12 mouse cellular contexts compared by ENCODE assay signal in genomic region chr1:89517817-89518216, GRCm38 (mm10).
A peak's percentile ranks its signal among the peaks of the same experiment; 100 is the strongest.
DNase-seq lines count a peak whose midpoint lies in the region; ATAC-seq and TF ChIP-seq lines count a peak whose summit lies in the region.
"Had no signal": no experiment of that assay in that cellular context is flagged by ENCODE, and none has a peak within 500 bp of the region (broad histone marks: within the 10 kb centered on the region; RNA-seq: fewer than 3 reads in every experiment).

No protein-coding gene starts in this region.

- no peaks in the 10 kb centered on the region for H3K36me3 ChIP-seq in G1E (replicated peaks)
- no peaks in the 10 kb centered on the region for H3K36me3 ChIP-seq in forebrain, embryonic 12.5 days (replicated peaks)
- no peaks in the 10 kb centered on the region; the same call in 1 of the 2 replicates for H3K36me3 ChIP-seq in limb, embryonic 10.5 days

- H3K9ac ChIP-seq in forebrain, embryonic 12.5 days: 0 out of 2 replicates have a peak overlapping the region, but pooled peaks have one; percentile 33

- DNase-seq in G1E (ENCODE audit: low spot score): no peak
- DNase-seq in ZHBTc4 (ENCODE audit: low read depth, low spot score): peak; percentile 37
- no peak for DNase-seq in limb, embryonic 10.5 days (ENCODE audit: low spot score)
- no peak for DNase-seq in gastrocnemius, adult 8-10 months (ENCODE audit: low spot score in 2 of 2)
- no peak for DNase-seq in layer of hippocampus, adult 9-10 months (ENCODE audit: low spot score)
- DNase-seq in lung, postnatal 25 days (ENCODE audit: low spot score): no peak
- DNase-seq in adipocyte (ENCODE audit: low spot score): no peak
- DNase-seq: heart, adult 2 months; lung, postnatal 36 days had no signal

- H3K9me3 ChIP-seq in G1E (replicated peaks): peaks cover 93% of the 10 kb centered on the region
- no peaks in the 10 kb centered on the region for H3K9me3 ChIP-seq in forebrain, embryonic 12.5 days
- H3K9me3 ChIP-seq in limb, embryonic 10.5 days (replicated peaks): no peaks in the 10 kb centered on the region

- H3K4me2 ChIP-seq in forebrain, embryonic 12.5 days: peak overlapping the region; percentile 17; the same call in 1 of the 2 replicates

- H3K27me3 ChIP-seq in G1E (ENCODE audit: insufficient read depth, low read length): no peaks in the 10 kb centered on the region
- peaks cover 76% of the 10 kb centered on the region for H3K27me3 ChIP-seq in forebrain, embryonic 12.5 days
- no peaks in the 10 kb centered on the region for H3K27me3 ChIP-seq in limb, embryonic 10.5 days (ENCODE audit: low read depth, poor library complexity, severe bottlenecking)

- peak overlapping the region; percentile 2; the same call in 1 of the 2 replicates for H3K27ac ChIP-seq in forebrain, embryonic 12.5 days
- H3K27ac ChIP-seq in limb, embryonic 10.5 days: peak overlapping the region; percentile 74
- H3K27ac ChIP-seq: heart, adult 2 months; layer of hippocampus, adult 2 months; stomach, postnatal 0 days had no signal

- ATAC-seq in G1E (ENCODE audit: extremely low read depth, insufficient number of reproducible peaks, low FRiP score, poor library complexity, severe bottlenecking): no peak
- ATAC-seq in forebrain, embryonic 12.5 days (ENCODE audit: low FRiP score): peak; percentile 45

- H3K4me1 ChIP-seq in G1E (ENCODE audit: insufficient read depth, low read depth, low read length): no peaks in the 10 kb centered on the region
- H3K4me1 ChIP-seq in forebrain, embryonic 12.5 days: peaks cover 67% of the 10 kb centered on the region
- peaks cover 60% of the 10 kb centered on the region for H3K4me1 ChIP-seq in limb, embryonic 10.5 days

- WGBS in forebrain, embryonic 12.5 days: 3% methylated on average over 5 of the region's 5 CpGs
- 29% methylated on average over 5 of the region's 5 CpGs for WGBS in limb, embryonic 10.5 days

- no peak for TF ChIP-seq CTCF in G1E (IDR thresholded peaks at IDR 0.05; ENCODE audit: low read depth, low read length)

- peak overlapping the region; percentile 3; the same call in 1 of the 2 replicates for H3K4me3 ChIP-seq in G1E (ENCODE audit: low read depth, low read length)
- H3K4me3 ChIP-seq in forebrain, embryonic 12.5 days (replicated peaks): no peak overlapping the region
- no peak overlapping the region for H3K4me3 ChIP-seq in limb, embryonic 10.5 days
- H3K4me3 ChIP-seq: heart, adult 2 months; layer of hippocampus, adult 2 months had no signal
